Mouse (Mus musculus): ENCODE results near the gene Cfap69.

Cfap69 gene

GRCm38 (mm10) chr5:5648817-5649569 lies 15.0 kb downstream of the Cfap69 start:
- DNase-seq: no peak

GRCm38 (mm10) chr5:5646173-5646572 lies 17.9 kb downstream of the Cfap69 start:
- DNase-seq: no peak

GRCm38 (mm10) chr5:5638496-5638895 lies 25.5 kb downstream of the Cfap69 start:
- no peak for DNase-seq

GRCm38 (mm10) chr5:5625491-5625890 lies 38.5 kb downstream of the Cfap69 start:
- DNase-seq: no peak

GRCm38 (mm10) chr5:5618329-5618728 lies 45.7 kb downstream of the Cfap69 start:
- no peak for DNase-seq

- DNase-seq: peak; percentile 37 to 66
These were observed 53.5 kb downstream of the Cfap69 start for GRCm38 (mm10) chr5:5610540-5610939.

- DNase-seq: no peak
These were observed 76.4 kb downstream of the Cfap69 start for GRCm38 (mm10) chr5:5587686-5588085.

GRCm38 (mm10) chr5:5573749-5574317 lies 90.2 kb downstream of the Cfap69 start, which contains the start of gene Gm8773:
Gene Gm8773, plus strand, starts transcription at chr5:5573799.
- DNase-seq: peak; percentile 37 to 51

- no peak for DNase-seq
These were observed 101.6 kb downstream of the Cfap69 start for GRCm38 (mm10) chr5:5562435-5562834.

GRCm38 (mm10) chr5:5561041-5561706 lies 102.9 kb downstream of the Cfap69 start:
- no peak for DNase-seq

GRCm38 (mm10) chr5:5559798-5560197 lies 104.2 kb downstream of the Cfap69 start:
- DNase-seq: no peak

GRCm38 (mm10) chr5:5559079-5559740 lies 104.8 kb downstream of the Cfap69 start, which contains the start of gene Gtpbp10:
Gene Gtpbp10, minus strand, starts transcription at chr5:5559538.
- DNase-seq: peak; percentile 96

GRCm38 (mm10) chr5:5551110-5551509 lies 112.9 kb downstream of the Cfap69 start:
- DNase-seq: no peak

GRCm38 (mm10) chr5:5540385-5540784 lies 123.7 kb downstream of the Cfap69 start:
- no peak for DNase-seq

GRCm38 (mm10) chr5:5539771-5540170 lies 124.3 kb downstream of the Cfap69 start:
- DNase-seq: no peak

GRCm38 (mm10) chr5:5536131-5536530 lies 127.9 kb downstream of the Cfap69 start:
- no peak for DNase-seq

GRCm38 (mm10) chr5:5533656-5534420 lies 130.2 kb downstream of the Cfap69 start:
- DNase-seq: no peak

Data from cerebellum, postnatal 14 days (tissue).